Mouse (Mus musculus): Measurements from ENCODE around the gene Zfp775. TPM values are rescaled to one million over a fixed set of nuclear protein-coding genes. Genes with fewer than 3 reads are reported as not detected.
"Not testable (repeated sequence)": the region's sequence is repeated elsewhere in the genome, so short reads cannot be mapped to it uniquely, and the experiment has no call there.

Zfp775 gene
- total and polyA plus RNA-seq, 3 experiments, result 7.4 to 14.8 (median 8.7) TPM

GRCm38 (mm10) chr6:48591221-48591845 is 10.5 kb upstream of the Zfp775 start:
- no peak for DNase-seq

GRCm38 (mm10) chr6:48591871-48592270 is 10.0 kb upstream of the Zfp775 start:
- DNase-seq, result no peak

- DNase-seq, result peak; percentile 98
Observed at GRCm38 (mm10) chr6:48593158-48594042, 8.5 kb upstream of the Zfp775 start, which contains the start of the genes Repin1 and Gm44965. Gene Repin1 (plus strand): TSS chr6:48593883. Gene Gm44965 (plus strand): TSS chr6:48593941.

GRCm38 (mm10) chr6:48594043-48594738 is 7.7 kb upstream of the Zfp775 start:
- peak; percentile 80 for DNase-seq

GRCm38 (mm10) chr6:48595278-48595677 is 6.6 kb upstream of the Zfp775 start:
- peak; percentile 47 for DNase-seq

- DNase-seq, result no peak
Observed at GRCm38 (mm10) chr6:48596545-48597232, 5.2 kb upstream of the Zfp775 start.

GRCm38 (mm10) chr6:48597233-48597625 is 4.6 kb upstream of the Zfp775 start:
- no peak for DNase-seq

- DNase-seq, result no peak
Observed at GRCm38 (mm10) chr6:48600594-48600993, 1.3 kb upstream of the Zfp775 start.

- DNase-seq, result no peak
Observed at GRCm38 (mm10) chr6:48602080-48602741, 348 bp downstream of the Zfp775 start.

GRCm38 (mm10) chr6:48608124-48608523 is 6.3 kb downstream of the Zfp775 start:
- DNase-seq, result peak; percentile 86

GRCm38 (mm10) chr6:48609512-48609911 is 7.6 kb downstream of the Zfp775 start:
- DNase-seq, result no peak

- no peak for DNase-seq
Observed at GRCm38 (mm10) chr6:48610657-48611056, 8.8 kb downstream of the Zfp775 start.

- DNase-seq, result no peak
Observed at GRCm38 (mm10) chr6:48613464-48613863, 11.6 kb downstream of the Zfp775 start.

GRCm38 (mm10) chr6:48614756-48615155 is 12.9 kb downstream of the Zfp775 start:
- no peak for DNase-seq

- DNase-seq, result no peak
Observed at GRCm38 (mm10) chr6:48620031-48620430, 18.2 kb downstream of the Zfp775 start.

- DNase-seq, result not testable (repeated sequence)
Observed at GRCm38 (mm10) chr6:48622186-48622843, 20.5 kb downstream of the Zfp775 start.

GRCm38 (mm10) chr6:48623460-48623859 is 21.6 kb downstream of the Zfp775 start:
- peak; percentile 65 for DNase-seq

- no peak for DNase-seq
Observed at GRCm38 (mm10) chr6:48626464-48626863, 24.6 kb downstream of the Zfp775 start, which contains the start of gene AI854703. Gene AI854703 (plus strand): TSS chr6:48626764.

GRCm38 (mm10) chr6:48626984-48627383 is 25.1 kb downstream of the Zfp775 start:
- DNase-seq, result peak; percentile 77

GRCm38 (mm10) chr6:48627511-48627924 is 25.7 kb downstream of the Zfp775 start:
- no peak for DNase-seq

- no peak for DNase-seq
Observed at GRCm38 (mm10) chr6:48628377-48628776, 26.5 kb downstream of the Zfp775 start.

All from adrenal gland, adult 2 months (tissue).